Mouse (Mus musculus) induced T-regulatory cell, adult 2 months (primary cell): ENCODE measurements around the gene Gm1330.
"Not testable (repeated sequence)": the region's sequence is repeated elsewhere in the genome, so short reads cannot be mapped to it uniquely, and the experiment has no call there.

Experiments used
- DNase-seq: peaks from one replicate; pipeline ENCODE4 v3.0.0-alpha.2; 2012; ENCODE audit warnings: low read depth

Gene Gm1330

DNA sequence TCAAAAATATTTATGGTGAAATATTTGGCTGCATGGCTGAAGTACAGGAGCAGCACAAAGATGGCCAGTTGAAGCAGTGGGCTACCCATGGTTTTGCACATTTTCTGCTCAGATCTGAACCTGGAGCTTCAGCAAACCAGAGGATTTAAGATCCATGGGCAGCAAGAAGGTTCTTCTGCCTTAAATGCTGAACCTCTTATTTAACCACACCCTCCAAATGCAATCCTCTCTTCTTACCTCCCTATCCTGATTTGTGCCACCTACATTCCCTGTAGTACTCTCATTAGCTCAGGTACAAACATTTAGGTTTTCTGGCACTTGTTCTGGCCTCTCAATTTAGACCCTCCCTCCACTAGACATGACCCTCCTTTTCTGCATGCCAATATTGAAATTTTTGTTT, at the start of gene Gm1330:
Gene Gm1330 (minus strand): TSS at position 101 of the 400 bp plus-strand sequence.
- DNase-seq, result no peak

DNA sequence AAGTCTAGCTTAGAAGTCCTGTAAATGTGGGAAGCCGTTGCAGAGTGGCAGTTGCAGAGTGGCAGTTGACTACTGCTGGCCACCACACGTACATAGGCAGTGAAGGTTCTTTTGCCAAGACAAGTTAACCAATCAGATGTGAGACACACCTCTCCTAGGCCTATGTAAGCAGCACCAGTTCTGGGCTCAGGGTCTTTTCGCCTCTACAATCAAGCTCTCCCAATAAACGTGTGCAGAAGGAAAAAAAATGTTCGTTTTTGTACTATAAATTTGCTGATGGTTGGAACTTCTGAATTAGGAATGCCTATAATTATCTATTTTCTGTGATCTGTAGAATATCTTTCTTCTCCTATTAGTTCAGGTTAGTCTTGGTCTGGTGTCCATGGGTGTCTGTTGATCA, 14.1 kb upstream of the Gm1330 start, which contains the start of gene Gm10750:
Gene Gm10750 (minus strand): TSS at position 101 of the 400 bp plus-strand sequence.
- DNase-seq, result not testable (repeated sequence)

DNA sequence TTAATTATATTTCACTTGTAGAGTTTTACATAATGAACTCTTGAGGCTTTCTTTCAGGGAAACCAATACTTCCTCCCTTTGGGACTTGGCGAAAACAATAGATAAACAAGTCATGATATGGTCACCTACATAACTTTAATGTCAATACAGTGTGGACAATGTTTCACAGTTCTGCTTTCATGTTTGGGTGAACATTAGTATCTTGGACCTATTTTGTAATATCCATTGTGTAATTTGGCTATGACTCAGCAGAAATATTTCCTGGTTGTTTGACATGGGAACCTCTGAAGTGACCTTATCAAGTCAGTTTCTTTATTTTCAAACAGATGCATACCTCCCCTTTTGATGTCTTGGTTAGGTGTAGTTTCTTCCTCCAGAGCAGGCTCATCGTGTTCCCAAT, 1.8 kb upstream of the Gm1330 start:
- DNase-seq, result no peak

DNA sequence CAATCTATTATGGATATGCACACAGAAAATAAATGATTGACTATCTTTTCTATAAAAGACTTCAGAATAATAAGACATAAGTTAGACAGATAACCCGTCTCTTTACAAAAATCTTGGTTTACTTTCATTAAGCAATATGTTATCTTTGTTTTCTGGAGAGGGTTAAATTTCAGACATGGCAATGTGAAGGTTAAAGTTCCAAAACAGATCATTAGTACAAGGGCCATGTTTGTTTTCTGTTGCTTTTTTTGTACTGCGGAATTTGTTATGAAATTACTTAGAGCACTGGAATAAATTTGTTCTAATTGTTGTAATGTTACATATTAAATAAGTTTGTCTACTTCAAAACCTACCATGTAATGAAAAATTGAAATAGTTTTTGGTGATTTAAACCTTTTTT, 7.9 kb downstream of the Gm1330 start:
- no peak for DNase-seq
